Mouse (Mus musculus) cerebellum, adult 2 months (tissue): ENCODE results near the gene Lhb.

ENCODE experiments used
- CTCF ChIP-seq: fragments of 200-500 bp; IDR thresholded peaks from 2 replicates; pipeline ENCODE4 v1.5.1; 2011; ENCODE audit warnings: low read depth, mild to moderate bottlenecking, control low read depth, low read length, moderate library complexity, borderline replicate concordance; ENCODE audit not compliant: insufficient read depth
- POLR2A ChIP-seq: fragments of 200-500 bp; IDR thresholded peaks from 2 replicates; pipeline ENCODE4 v1.6.1; 2011; ENCODE audit warnings: low read length, control low read depth, borderline replicate concordance; ENCODE audit not compliant: insufficient read depth

GRCm38 (mm10) chr7:45456721-45457203 is 36.1 kb downstream of the Lhb start:
- TF ChIP-seq CTCF (no peak), POLR2A (no peak)
